Mouse (Mus musculus) erythroblast, embryonic 14.5 days (primary cell): ENCODE data around the gene Smim17.

Experiments
- GATA1 ChIP-seq: IDR thresholded peaks from 2 replicates; pipeline ENCODE4 v1.6.1; 2012; ENCODE audit warnings: low read length, inconsistent platforms, mixed read lengths
- TAL1 ChIP-seq: IDR thresholded peaks from 3 replicates; pipeline ENCODE4 v1.6.1; 2012; ENCODE audit warnings: low read length, inconsistent platforms, mixed read lengths

DNA sequence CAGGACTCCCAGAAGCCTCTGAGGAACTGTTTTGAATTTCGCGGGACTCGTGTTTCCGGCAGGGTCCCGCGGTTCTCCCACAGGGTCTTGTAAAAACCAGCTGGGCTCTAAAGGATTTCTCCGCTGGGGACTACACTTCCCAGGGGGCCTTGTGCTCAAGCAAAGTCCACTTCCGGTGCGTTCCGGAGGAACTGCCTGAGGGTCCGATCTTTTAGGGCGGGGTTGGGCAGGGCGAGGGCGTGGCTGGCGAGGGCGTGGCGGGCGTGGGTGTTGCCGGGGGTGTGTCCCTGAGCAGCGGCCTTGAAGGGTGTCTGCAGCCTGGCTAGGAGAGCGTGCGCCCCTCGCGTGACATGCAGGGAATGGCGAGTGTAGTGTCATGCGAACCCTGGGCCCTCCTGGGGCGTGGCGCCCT is 15.5 kb upstream of the Smim17 start, which contains the start of gene Zfp28:
- TF ChIP-seq GATA1 (no peak), TAL1 (no peak)
